Comparison of ENCODE assay signal across 15 mouse cellular contexts in the genomic region with DNA sequence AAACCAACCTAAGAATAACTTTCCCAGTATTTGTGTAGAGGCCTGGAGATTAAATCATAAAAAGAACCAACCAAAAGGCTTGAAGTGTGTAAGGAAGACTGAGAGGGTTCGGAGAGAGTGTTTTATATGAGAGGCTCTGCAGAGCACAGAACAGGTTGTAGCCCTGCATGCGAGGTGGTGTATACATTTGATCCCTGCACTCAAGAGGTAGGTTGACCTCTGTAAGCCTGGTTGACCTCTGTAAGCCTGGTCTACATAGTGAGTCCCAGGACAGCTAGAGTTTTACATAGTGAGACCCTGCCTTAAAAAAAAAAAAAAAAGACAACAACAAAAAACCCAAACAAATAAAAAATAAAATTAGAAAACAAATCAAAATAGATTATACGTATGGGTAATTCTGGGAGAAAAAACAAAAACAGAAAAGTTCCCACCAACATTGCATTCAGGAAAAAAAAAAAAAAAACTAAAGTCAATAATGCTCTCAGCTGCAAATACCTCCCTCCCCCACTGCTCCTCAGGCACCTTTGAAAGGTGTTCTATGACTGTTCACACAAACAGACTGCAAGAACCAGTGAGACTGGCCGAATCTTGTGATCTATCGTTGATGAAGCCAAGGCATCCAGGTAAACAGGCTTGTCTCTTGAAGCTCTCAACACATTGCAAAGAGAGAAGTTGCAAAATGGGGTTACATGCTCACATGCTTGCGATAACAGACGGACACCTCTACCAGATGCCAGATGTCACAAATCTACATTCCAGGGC. TPM values are rescaled to one million over a fixed set of nuclear protein-coding genes. Genes with fewer than 3 reads are reported as not detected.
DNase-seq lines count a peak whose midpoint lies in the region; ATAC-seq lines count a peak whose summit lies in the region.
"Had no signal": no experiment of that assay in that cellular context is flagged by ENCODE, and none has a peak within 500 bp of the region (broad histone marks: within the 10 kb centered on the region; RNA-seq: fewer than 3 reads in every experiment).

No protein-coding gene starts in this region.

- no peak overlapping the region for H3K9ac ChIP-seq in kidney, embryonic 16.5 days (replicated peaks; ENCODE audit: low read length)
- H3K9ac ChIP-seq: heart, embryonic 13.5 days; limb, embryonic 15.5 days had no signal

- H3K9me3 ChIP-seq in kidney, embryonic 16.5 days (ENCODE audit: low read length), result no peaks in the 10 kb centered on the region
- H3K9me3 ChIP-seq: forebrain, embryonic 10.5 days; heart, embryonic 13.5 days; limb, embryonic 15.5 days had no signal

- ATAC-seq in kidney, embryonic 16.5 days (ENCODE audit: low FRiP score, low TSS enrichment), result no peak
- ATAC-seq: midbrain, embryonic 16.5 days had no signal

- no peak overlapping the region for H3K4me2 ChIP-seq in kidney, embryonic 16.5 days (replicated peaks; ENCODE audit: low read depth, low read length)
- H3K4me2 ChIP-seq: heart, embryonic 13.5 days; limb, embryonic 15.5 days had no signal

- no peak for DNase-seq in kidney, postnatal 36 days
- DNase-seq in urinary bladder, postnatal 14 days (ENCODE audit: low spot score), result peak; percentile 44
- DNase-seq in urinary bladder, postnatal 10 days (ENCODE audit: low spot score), result no peak
- DNase-seq in heart, postnatal 10 days, result no peak
- no peak for DNase-seq in right cerebral cortex, postnatal 36 days (ENCODE audit: low spot score in 2 of 2)
- DNase-seq: gastrocnemius, adult 2 months; heart, adult 11 months; heart, postnatal 4 days; right cerebral cortex, adult 18-20 months had no signal

- no peaks in the 10 kb centered on the region for H3K36me3 ChIP-seq in kidney, embryonic 16.5 days (ENCODE audit: insufficient read depth, low read length)
- H3K36me3 ChIP-seq in macrophage (ENCODE audit: inconsistent target), result no peaks in the 10 kb centered on the region
- H3K36me3 ChIP-seq: forebrain, embryonic 10.5 days; heart, embryonic 13.5 days; limb, embryonic 15.5 days had no signal

- WGBS in kidney, embryonic 16.5 days, result 77% methylated on average over 7 of the region's 7 CpGs
- 92% methylated on average over 6 of the region's 7 CpGs for WGBS in macrophage (ENCODE audit: missing documents)

- peaks cover 12% of the 10 kb centered on the region; the same call in 1 of the 2 replicates for H3K4me1 ChIP-seq in kidney, embryonic 16.5 days (ENCODE audit: insufficient read depth, low read length)
- H3K4me1 ChIP-seq: heart, embryonic 13.5 days had no signal

- no peak overlapping the region for H3K4me3 ChIP-seq in kidney, embryonic 16.5 days (ENCODE audit: low read length)
- H3K4me3 ChIP-seq in macrophage (ENCODE audit: inconsistent target), result no peak overlapping the region
- H3K4me3 ChIP-seq: forebrain, embryonic 10.5 days; gastrocnemius, adult 2 months; heart, embryonic 13.5 days; limb, embryonic 15.5 days had no signal

- H3K79me2 ChIP-seq in macrophage (ENCODE audit: inconsistent target), result no peaks in the 10 kb centered on the region

- intact Hi-C loops in heart, postnatal 10 days (cut with DNase I), result no loop called here

- peak overlapping the region; percentile 31; the same call in 1 of the 2 replicates for H3K27ac ChIP-seq in kidney, embryonic 16.5 days (ENCODE audit: low read length)
- H3K27ac ChIP-seq in macrophage, result peak overlapping the region; percentile 58; the same call in 1 of the 2 replicates
- H3K27ac ChIP-seq: forebrain, embryonic 10.5 days; gastrocnemius, adult 2 months; heart, embryonic 13.5 days; limb, embryonic 15.5 days had no signal

- no peaks in the 10 kb centered on the region for H3K27me3 ChIP-seq in kidney, embryonic 16.5 days (ENCODE audit: insufficient read depth, low read length)
- H3K27me3 ChIP-seq: heart, embryonic 13.5 days; limb, embryonic 15.5 days had no signal

RNA-seq across cellular contexts. Expression of a gene that starts 57.3 kb away (rescaled TPM):
- 93.2 and 94.5 TPM in 2 replicates for polyA plus RNA-seq in kidney, embryonic 16.5 days (2015; fragmentation: Nextera tagmentation; extraction: Ambion mirVana)
- 10 to 100 TPM; 10.4 to 37.3 (median 25.5) TPM for total RNA-seq in macrophage (2018; cell fraction: chromatin; rRNA removed)
- total RNA-seq in macrophage (2018; cell fraction: cytosol; rRNA removed), result 10 to 100 TPM; 14.7 to 28.8 (median 21.4) TPM
- 10 to 100 TPM; 10.2 to 37.9 (median 22.5) TPM for total RNA-seq in macrophage (2018; cell fraction: nucleus; rRNA removed)
- polyA plus RNA-seq in macrophage (2018), result 21.8 to 38.3 TPM (median 26.9 TPM) in 3 replicates
- total RNA-seq in heart, postnatal 10 days (2021), result 10 to 100 TPM; 21.1 to 22.8 TPM
